Mouse (Mus musculus) cortical plate, adult 2 months (tissue): ENCODE measurements at regions not wholly inside any gene's neighbourhood (a gene's known extent, or its start where the extent isn't known, plus 50 kb on each side); places are given as distances from the start of the nearest gene placed in this dataset.

Experiments used
- CTCF ChIP-seq: fragments of 200-500 bp; IDR thresholded peaks from 2 replicates; pipeline ENCODE4 v1.5.1; 2011; ENCODE audit warnings: mild to moderate bottlenecking, control low read depth, low read length; ENCODE audit not compliant: insufficient read depth; ENCODE audit errors: extremely low read depth
- POLR2A ChIP-seq: fragments of 200-500 bp; IDR thresholded peaks from 2 replicates; pipeline ENCODE4 v1.6.1; 2011; ENCODE audit warnings: mild to moderate bottlenecking, low read length, control low read depth; ENCODE audit not compliant: insufficient read depth; ENCODE audit errors: extremely low read depth

- no peak for TF ChIP-seq POLR2A
- TF ChIP-seq CTCF = no peak
Measured at GRCm38 (mm10) chr2:45370615-45370968, 253.4 kb upstream of the Zeb2 start.
